Mouse (Mus musculus): ENCODE measurements around the gene Clpb. TPM values are rescaled to one million over a fixed set of nuclear protein-coding genes. Genes with fewer than 3 reads are reported as not detected.
A peak's percentile ranks its signal among the peaks of the same experiment; 100 is the strongest.

The Clpb gene
- total RNA-seq, 2 experiments from 2014 or later = 55.6 to 57.1 TPM

DNA sequence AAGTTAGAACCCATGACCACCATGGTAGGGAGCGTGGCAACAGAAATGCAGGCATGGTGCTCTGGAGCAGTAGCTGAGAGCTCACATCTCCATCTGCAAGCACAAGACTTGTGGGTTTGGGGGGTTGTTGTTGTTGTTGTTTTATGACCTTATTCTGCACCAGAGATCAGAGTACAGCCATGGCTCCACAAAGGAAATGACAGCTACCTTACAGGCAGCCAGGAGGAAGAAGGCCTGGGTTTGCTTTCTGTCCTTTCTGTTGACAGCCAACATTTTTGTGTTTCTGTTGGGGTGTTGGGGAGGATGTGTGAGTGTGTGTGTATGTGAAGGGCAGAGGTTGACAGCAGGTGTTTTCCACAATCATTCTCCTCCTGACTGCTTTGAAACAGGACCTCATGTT is 71.9 kb downstream of the Clpb start:
- no peak overlapping the region for H3K4me3 ChIP-seq
- no peak for TF ChIP-seq CTCF (IDR thresholded peaks at IDR 0.05)
- no peak for DNase-seq (ENCODE audit: extremely low spot score in 1 of 2, low spot score in 2 of 2)
- no peak overlapping the region for H3K27ac ChIP-seq
- intact Hi-C loops (cut with DNase I) = no loop called here

DNA sequence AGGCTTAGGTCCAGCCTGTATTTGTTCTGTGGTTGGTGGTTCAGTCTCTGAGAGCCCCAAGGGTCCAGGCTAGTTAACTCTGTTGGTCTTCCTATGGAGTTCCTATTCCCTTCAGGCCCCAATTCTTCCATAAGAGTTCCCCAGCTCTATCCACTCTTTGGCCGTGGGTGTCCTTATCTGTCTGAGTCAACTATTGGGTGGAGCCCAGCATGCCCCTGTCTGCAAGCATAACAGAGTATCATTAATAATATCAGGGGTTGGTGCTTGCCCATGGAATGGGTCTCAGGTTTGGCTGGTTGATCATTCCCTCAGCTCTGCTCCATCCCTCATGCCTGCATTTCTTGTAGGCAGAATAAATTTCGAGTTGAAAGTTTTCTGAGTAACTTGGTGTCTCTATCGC is 74.3 kb downstream of the Clpb start:
- no peak for DNase-seq (ENCODE audit: extremely low spot score in 1 of 2, low spot score in 2 of 2)
- Histone ChIP-seq H3K27ac (no peak overlapping the region), H3K4me3 (no peak overlapping the region)
- TF ChIP-seq CTCF (IDR thresholded peaks at IDR 0.05) = no peak
- intact Hi-C loops (cut with DNase I) = no loop called here

DNA sequence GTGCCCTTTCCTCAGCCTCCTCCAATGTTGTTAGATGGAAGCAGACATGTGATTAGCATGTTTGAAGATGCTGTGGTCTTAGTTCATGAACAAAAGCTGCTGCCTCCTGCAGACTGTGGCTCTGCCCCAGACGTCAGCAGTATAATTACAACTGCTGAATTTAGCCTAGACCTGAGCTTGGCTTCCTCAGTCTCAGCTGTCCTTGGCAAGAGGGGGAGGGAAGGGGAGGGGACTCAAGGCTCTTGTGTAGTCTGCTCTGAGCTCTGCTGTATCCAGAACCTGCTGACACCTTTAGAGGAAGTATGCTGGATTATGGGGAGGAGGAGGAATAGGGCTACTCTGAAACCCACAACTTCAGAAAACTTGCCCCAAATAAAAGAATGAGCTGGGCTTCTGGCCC is 76.2 kb downstream of the Clpb start:
- TF ChIP-seq CTCF (IDR thresholded peaks at IDR 0.05) = no peak
- intact Hi-C loops (cut with DNase I) = no loop called here
- H3K27ac ChIP-seq = 0 out of 2 replicates have a peak overlapping the region, but pooled peaks have one; percentile 28

DNA sequence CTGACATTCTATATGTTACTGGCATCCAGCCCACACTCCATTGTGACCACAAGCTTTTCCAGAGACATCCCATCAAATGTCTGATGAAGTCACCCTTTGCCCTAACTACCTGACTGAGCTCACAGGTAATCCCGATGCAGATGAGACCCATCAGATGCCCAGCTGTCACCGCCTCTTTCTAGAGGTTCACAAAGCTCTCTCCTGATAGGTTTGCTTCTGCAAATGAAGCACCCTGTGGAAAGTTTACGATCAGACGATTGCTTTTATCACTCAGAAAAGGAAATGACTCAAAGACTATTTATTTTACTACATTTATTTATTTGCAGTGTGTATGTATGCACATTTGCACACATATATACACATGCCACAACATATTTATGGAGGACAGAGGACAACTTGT is 80.1 kb downstream of the Clpb start:
- Histone ChIP-seq H3K4me3 (no peak overlapping the region), H3K27ac (no peak overlapping the region)
- intact Hi-C loops (cut with DNase I) = no loop called here
- no peak for DNase-seq (ENCODE audit: extremely low spot score in 1 of 2, low spot score in 2 of 2)
- no peak for TF ChIP-seq CTCF (IDR thresholded peaks at IDR 0.05)

More for the DNA sequence above, 76.2 kb downstream of the Clpb start:
- DNase-seq (ENCODE audit: extremely low spot score in 1 of 2, low spot score in 2 of 2) = no peak
- H3K4me3 ChIP-seq = no peak overlapping the region

DNA sequence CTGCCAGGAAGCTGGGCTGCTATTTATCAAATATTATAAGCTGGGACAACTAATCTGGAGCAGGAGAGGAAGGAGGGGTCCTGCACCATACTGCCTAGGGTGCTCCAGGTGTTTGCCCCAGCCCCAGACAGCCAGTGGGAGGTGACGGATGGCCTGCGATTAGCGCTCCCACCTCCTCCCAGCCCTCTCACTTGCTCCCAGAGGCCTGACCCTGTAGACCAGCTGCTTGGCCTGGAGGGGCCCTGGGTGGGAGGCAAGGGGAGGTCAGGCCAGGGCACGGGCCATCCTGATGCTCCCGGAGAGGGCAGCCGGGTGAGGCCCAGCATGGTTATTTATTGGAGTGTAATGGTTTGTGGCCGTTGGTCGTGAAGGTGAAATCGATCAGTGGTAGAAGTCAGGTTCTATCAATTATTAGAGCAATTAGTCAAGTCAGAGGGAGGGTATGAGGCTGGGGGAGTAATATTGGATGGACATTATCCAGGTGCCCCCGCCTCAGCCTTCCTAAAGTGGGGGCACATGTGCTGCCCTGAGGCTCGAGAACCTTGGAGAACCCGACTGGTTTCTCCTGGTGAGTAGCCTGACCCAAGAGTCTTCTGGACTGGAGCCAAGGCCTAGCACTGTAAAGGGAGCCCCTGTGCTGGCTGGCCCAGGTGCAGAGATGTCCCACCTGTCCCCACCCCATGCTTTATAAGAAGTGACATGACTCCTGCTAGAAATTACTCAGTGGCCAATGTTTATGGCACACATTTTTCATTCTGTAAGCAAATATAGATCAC is 83.3 kb downstream of the Clpb start:
- no peak overlapping the region for H3K4me3 ChIP-seq
- no peak for DNase-seq (ENCODE audit: extremely low spot score in 1 of 2, low spot score in 2 of 2)
- no peak for TF ChIP-seq CTCF (IDR thresholded peaks at IDR 0.05)
- intact Hi-C loops (cut with DNase I) = no loop called here
- no peak overlapping the region for H3K27ac ChIP-seq

DNA sequence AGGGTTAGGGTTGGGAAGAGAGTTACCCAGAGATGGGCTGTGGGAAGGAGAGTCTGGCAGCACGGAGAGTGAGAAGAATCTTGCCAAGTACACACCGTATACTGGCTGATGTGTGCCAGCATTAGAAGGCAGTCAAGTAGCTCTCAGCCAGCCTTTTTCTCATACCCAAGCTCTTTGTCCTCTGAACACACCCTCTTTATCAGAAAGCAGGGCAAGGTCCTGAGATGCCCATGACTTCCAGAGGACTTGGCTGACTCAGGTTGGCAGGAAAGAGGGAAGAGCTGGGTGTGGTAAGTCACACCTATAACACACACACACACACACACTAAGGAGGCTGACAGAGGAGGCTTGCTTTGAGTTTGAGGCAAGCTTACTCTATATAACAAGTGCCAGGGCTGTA is 86.8 kb downstream of the Clpb start:
- TF ChIP-seq CTCF (IDR thresholded peaks at IDR 0.05) = no peak
- intact Hi-C loops (cut with DNase I) = no loop called here
- Histone ChIP-seq H3K27ac (no peak overlapping the region), H3K4me3 (no peak overlapping the region)
- DNase-seq (ENCODE audit: extremely low spot score in 1 of 2, low spot score in 2 of 2) = no peak

DNA sequence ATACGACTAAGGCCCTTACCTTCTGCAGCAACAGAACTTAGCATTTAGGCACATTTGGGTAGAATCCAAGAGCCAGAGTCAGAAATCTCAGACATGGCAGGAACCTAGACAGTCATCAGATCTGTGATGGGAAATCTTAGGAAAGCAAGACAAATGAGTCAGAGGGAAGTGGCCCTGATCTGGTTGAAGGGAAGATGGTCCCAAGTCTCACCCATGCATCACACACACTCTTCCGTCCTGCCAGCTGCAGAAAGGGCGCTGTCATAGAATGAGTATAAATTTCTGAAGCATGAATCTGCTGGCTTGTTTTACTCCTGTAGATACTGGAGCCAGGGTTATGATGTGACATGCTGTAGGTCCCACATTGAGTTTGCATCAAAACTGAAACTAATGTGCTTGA is 88.9 kb downstream of the Clpb start:
- no peak for TF ChIP-seq CTCF (IDR thresholded peaks at IDR 0.05)
- no peak for DNase-seq (ENCODE audit: extremely low spot score in 1 of 2, low spot score in 2 of 2)
- intact Hi-C loops (cut with DNase I) = no loop called here

DNA sequence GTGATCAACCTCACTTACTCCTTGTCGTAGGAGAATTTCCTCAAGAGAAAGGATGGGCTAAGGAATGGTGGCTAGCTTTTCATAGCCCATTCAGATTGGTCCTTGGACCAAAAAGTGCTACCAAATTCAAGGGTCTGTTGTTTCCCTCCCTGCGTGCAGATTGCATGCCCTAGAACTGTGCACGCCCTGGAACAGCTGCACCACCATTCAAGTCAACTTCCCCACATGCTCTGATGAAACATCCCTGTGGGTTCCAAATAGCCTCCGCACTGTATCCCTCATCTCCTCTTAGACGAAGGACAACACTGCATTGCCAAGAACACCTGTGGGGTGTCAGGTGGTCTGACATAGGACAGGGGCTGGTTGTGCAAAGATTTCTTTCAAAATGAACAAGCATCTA is 90.1 kb downstream of the Clpb start:
- intact Hi-C loops (cut with DNase I) = no loop called here
- TF ChIP-seq CTCF (IDR thresholded peaks at IDR 0.05) = no peak
- no peak overlapping the region for H3K4me3 ChIP-seq
- DNase-seq (ENCODE audit: extremely low spot score in 1 of 2, low spot score in 2 of 2) = no peak
- no peak overlapping the region for H3K27ac ChIP-seq

More for the DNA sequence above, 88.9 kb downstream of the Clpb start:
- no peak overlapping the region for H3K27ac ChIP-seq
- no peak overlapping the region for H3K4me3 ChIP-seq

DNA sequence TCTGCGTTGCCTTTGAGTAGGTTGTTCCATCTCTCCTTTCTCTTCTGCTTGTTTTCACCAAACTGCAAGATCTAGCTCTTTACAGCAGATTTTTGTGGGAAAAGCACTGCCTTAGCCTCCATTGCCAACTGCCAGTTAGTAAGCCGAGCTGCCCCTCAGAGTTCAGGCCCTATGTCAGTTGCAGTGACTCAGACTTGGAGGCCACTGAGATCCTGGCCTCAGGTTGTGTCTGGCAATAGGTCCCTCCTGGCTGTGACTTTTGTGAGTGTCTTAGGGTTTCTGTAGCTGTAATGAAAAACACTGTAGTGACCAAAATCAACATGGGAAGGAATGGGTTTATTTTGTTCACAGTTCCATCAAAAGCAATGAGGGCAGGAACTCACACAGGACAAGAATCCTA is 91.0 kb downstream of the Clpb start:
- DNase-seq (ENCODE audit: extremely low spot score in 1 of 2, low spot score in 2 of 2) = no peak
- Histone ChIP-seq H3K27ac (no peak overlapping the region), H3K4me3 (no peak overlapping the region)
- TF ChIP-seq CTCF (IDR thresholded peaks at IDR 0.05) = no peak
- intact Hi-C loops (cut with DNase I) = no loop called here

DNA sequence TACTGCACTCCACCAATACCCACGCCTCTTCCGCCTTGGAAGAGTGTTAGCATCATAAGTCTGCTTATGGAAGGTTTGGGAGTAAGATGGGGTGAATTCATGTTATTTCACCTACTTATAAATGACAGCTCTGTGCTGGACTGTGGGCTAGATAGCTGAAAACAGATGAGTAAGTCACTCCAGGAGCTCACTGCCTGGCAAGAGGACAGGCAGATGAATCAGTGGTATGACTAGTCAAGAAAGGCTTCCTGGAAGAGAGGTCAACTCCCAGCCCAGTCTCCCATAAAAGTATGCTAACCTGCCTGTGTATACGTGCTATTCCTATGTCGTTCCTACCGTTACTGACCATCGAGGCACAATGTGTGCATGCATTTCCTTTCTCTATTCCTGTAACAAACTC is 91.9 kb downstream of the Clpb start:
- intact Hi-C loops (cut with DNase I) = no loop called here
- no peak overlapping the region for H3K4me3 ChIP-seq
- TF ChIP-seq CTCF (IDR thresholded peaks at IDR 0.05) = no peak

DNA sequence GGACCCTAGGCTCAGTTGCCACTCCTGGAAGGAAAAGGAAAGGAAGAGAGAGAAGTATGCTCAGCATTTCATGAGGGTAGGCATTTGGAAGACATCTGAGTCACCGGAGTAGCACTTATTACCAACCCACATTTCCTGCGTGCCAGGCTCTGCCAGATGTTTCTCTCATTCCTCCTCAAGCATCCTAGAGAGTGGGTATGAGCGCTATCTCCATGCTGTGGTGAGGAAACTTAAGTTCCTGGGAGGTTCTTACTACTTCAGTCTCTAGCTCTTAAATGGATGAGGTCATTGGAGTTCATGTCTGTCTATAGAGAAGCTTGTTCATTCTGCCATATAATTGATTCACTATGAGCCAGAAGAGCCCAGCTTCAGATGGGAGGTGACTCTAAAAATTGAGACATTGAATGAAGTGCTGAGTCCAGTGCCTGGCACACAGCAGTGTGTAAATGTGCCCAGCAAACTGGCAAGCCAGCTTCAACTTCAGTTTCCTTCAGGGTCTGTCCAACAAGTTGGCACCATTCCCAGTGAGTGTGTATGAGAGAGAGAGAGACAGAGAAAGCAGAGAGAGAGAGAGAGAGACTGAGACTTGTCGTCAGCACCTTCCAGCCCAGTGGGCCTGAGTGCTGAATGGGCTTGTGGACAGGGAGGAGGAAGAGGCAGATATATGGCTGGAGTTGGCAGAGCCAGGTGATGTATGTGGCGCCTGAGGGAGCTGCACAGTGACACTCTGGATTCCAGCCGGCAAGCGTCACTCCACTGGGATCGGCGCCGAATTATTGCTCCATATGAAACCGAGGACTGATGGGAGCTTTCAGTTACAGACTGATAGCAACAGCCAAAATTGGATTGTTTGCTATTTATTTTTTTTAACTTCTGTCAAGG is 98.7 kb downstream of the Clpb start:
- DNase-seq (ENCODE audit: extremely low spot score in 1 of 2, low spot score in 2 of 2) = no peak
- TF ChIP-seq CTCF (IDR thresholded peaks at IDR 0.05) = no peak
- intact Hi-C loops (cut with DNase I) = no loop called here
- Histone ChIP-seq H3K27ac (no peak overlapping the region), H3K4me3 (no peak overlapping the region)

More for the DNA sequence above, 91.9 kb downstream of the Clpb start:
- H3K27ac ChIP-seq = no peak overlapping the region
- no peak for DNase-seq (ENCODE audit: extremely low spot score in 1 of 2, low spot score in 2 of 2)

DNA sequence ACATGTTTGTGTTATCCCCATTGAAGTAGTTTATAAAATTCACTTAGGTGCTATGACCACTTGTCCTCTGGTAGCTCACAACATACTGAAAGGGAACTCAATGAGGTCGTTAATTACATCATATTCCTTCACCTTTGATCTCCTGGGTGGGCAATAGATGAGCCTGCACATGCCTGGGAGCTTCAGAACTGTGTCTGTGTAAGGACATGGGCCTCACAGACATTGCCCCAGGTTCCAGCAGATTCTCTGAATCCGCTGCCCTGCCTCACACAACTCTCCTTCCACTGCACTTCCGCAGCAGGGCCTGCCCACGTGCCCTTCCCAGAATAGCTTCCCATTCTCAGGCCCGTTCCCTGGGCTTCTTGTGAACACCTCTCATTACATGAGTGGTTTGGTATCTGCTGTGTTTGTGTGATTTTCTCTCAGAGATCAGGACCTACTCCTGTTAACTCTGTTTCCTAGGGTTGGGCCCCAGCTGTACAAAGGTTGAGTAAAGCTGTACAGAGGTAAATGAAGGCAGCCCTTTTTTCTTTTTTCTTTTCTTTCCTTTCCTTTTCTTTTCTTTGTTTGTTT is 104.0 kb downstream of the Clpb start:
- no peak for TF ChIP-seq CTCF (IDR thresholded peaks at IDR 0.05)
- intact Hi-C loops (cut with DNase I) = loop anchor here (5.0 kb wide), 1 partner anchor 100 kb away; no protein-coding TSS in a partner anchor
- Histone ChIP-seq H3K4me3 (no peak overlapping the region), H3K27ac (no peak overlapping the region)
- peak in 1 of 2 experiments; percentile 21 for DNase-seq (ENCODE audit: extremely low spot score in 1 of 2, low spot score in 2 of 2)

Data from left cerebral cortex, adult 2 months (tissue).